Mouse (Mus musculus): ENCODE results near the gene Ccdc190. TPM values are rescaled to one million over a fixed set of nuclear protein-coding genes. Genes with fewer than 3 reads are reported as not detected.

Gene Ccdc190
- total RNA-seq, 2 experiments from 2014 or later = not detected

Other genes with a start within 250 kb of the Ccdc190 start
- not detected in 2 replicates for gene Rgs4, start 181.0 kb upstream of the Ccdc190 start, total RNA-seq (2015; ENCODE audit: low replicate concordance)
- gene Rgs4, start 181.0 kb upstream of the Ccdc190 start, total RNA-seq (2017; ENCODE audit: low replicate concordance) = not detected in 2 replicates
- 4.0 TPM in 1 of 2 replicates, not detected in the other for gene Hsd17b7, start 40.6 kb downstream of the Ccdc190 start, total RNA-seq (2015; ENCODE audit: low replicate concordance)
- 0.45 and 0.77 TPM in 2 replicates for gene Hsd17b7, start 40.6 kb downstream of the Ccdc190 start, total RNA-seq (2017; ENCODE audit: low replicate concordance)
- 0.36 and 0.42 TPM in 2 replicates for gene Ddr2, start 182.1 kb downstream of the Ccdc190 start, total RNA-seq (2015; ENCODE audit: low replicate concordance)
- gene Ddr2, start 182.1 kb downstream of the Ccdc190 start, total RNA-seq (2017; ENCODE audit: low replicate concordance) = 0.90 TPM in 1 of 2 replicates, not detected in the other
- gene Uap1, start 246.3 kb downstream of the Ccdc190 start, total RNA-seq (2015; ENCODE audit: low replicate concordance) = 43.6 and 45.7 TPM in 2 replicates
- gene Uap1, start 246.3 kb downstream of the Ccdc190 start, total RNA-seq (2017; ENCODE audit: low replicate concordance) = 48.4 and 79.2 TPM in 2 replicates